Mouse (Mus musculus) gonadal fat pad, adult 2 months (tissue): ENCODE results near the gene Olfr24. TPM values are rescaled to one million over a fixed set of nuclear protein-coding genes. Genes with fewer than 3 reads are reported as not detected.
"Not testable (repeated sequence)": the region's sequence is repeated elsewhere in the genome, so short reads cannot be mapped to it uniquely, and the experiment has no call there.

Experiments used
- DNase-seq: peaks from one replicate; pipeline ENCODE4 v3.0.0-alpha.2; 2012; ENCODE audit warnings: low read depth
- polyA plus RNA-seq: library from polyadenylated mRNA; depleted of rRNA; stranded (reverse); fragments of >200 nt; gene quantifications from 2 replicates; pipeline ENCODE4 v1.2.3, GENCODE M21; 2012; rRNA removed

Olfr24 gene
- polyA plus RNA-seq = not detected in 2 replicates

DNA sequence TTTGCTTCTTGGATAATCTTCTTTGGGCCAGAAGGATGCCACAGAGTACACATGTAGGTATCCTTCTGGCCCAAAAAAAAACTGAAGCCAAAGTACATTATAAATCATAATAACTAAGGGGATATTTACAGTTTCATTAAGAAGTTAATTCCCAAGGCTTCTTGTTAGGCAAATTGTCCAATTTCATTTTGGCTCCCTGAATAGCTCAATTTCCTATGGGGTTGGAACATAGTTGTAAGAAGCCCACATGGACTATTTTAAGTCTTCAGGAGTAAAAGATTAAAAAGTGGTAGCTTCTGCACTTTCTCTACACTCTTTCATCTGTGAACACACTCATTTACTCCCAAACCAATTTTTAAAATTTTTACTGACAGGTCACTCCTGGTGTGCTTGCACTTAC, at the start of gene Olfr24:
Olfr24 (minus strand) TSS at position 101 of the 400 bp plus-strand sequence.
- DNase-seq = no peak

DNA sequence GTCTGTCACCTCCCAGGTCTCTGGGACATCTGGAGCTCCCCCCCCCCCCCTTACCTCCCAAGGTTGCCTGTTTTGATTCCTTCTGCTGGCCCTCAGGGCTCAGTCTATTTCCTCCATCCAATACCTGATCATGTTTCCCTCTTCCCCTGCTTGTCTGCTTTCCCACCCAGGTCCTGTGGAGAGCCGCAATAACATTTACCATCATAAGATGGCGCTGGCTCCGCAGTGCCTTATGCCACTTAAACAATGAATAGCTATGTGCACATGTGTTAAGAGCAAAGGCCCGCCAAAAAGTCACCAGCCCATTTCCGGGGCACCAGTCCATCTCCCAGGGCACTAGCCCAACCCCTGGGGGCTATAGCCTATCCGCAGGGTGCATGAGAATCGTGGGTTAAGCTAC, 21.5 kb upstream of the Olfr24 start:
- DNase-seq = no peak

DNA sequence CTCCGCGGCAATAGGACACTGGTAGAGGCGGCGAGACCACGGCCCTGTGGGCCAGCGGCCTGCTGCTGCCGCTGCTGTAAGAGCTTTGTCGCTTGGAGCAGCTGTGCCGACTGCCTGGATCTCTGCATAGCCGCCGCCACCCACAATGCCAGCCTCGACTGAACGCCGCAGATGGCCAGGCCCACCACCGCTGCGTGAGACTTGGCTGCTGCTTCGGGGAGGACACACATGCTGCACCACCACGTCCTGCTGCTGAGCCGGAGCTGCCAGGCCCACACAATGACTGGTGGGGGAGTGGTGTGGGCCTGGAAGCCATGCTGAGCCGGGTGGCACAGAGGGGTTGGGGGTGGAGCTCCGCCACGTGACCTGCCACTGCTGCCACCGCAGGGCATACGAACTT, 15.7 kb upstream of the Olfr24 start:
- no peak for DNase-seq

DNA sequence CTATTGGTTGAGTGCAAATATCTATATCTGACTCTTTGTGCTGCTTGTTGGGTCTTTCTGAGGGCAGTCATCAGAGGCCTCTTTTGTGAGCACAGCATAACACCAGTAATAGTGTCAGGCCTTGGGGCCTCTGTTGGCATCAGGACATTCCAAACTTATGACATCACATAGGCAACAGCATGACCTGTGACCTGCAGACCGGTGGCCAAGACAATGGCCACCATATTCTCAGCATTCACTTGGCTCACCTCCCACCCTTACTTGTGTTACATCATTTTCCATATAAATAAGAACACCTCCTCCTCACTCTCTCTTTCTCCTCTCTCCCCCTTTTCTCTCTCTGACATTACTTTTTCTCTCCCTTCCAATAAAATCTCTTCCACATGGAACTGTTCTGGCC, 15.2 kb upstream of the Olfr24 start:
- no peak for DNase-seq

DNA sequence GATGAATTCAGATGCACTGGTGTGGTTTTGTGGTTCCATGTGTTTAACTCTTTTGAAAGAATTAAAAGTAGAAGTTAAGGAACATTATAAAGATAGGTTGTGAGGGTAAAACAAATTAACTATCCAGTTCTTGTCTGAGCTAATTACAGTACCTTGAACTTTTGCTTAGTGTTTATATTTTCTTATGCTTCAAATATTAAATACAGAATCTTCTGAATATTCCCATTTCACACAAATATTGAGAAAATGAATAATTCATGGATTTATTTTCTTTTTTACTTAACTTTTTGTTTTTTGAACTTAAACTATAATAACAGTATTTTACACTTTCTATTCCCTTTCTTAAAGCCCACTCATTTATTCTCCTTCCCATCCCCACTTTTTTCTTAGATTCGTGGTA, 8.2 kb downstream of the Olfr24 start:
- no peak for DNase-seq

DNA sequence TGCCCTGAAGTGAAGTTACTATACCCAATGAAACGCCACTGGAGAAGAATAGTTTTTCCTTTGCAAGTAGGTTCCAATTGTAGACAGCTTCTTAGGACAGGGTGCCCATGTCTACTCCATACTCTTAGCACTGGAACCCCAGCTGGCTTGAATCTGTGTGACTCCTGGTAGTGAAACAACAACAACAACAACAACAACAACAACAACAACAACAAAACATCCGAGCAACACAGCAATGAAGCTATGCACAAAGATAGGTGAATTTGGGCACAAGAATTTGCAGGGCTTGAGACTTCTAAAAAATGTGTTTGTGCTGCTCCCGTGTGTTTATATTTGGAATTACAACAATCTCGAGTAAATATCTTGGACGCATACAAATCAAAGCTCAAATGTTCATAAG, 19.2 kb downstream of the Olfr24 start:
- no peak for DNase-seq

DNA sequence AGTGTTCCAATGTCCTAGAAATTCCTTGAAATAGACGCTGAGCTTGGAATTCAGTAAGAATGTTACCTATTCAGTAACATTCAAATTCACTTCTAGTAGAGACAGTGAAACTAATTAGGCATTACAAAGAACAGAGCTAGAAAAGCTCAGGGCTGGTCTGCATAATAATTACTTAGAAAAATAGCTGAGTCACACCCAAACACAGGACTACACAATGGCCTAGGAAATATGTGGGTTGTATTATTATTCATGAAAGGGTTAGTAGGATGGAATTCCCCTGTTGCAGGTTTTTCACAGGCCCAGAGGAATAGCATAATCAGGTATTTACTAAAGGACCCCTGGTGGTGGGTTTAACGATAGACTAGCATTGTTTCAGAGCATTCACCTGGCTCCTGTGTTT, 29.6 kb downstream of the Olfr24 start:
- DNase-seq = not testable (repeated sequence)

DNA sequence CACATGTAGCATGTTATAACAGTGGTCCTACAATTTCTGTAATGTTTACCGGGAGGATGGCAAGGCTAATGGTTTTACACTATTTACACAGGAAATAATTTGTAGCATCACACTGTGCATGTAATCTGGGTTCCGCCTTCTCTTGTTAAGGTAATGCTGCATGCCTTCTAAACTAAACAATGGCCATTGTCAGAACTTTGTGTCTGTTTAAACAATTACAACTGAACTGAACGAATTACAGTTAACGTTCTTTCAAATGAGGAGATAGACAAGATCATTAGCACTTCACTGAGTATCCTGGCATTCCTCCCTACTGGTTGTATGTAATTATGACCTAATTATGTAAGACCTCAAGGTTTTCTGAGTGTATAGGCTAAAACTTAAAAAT, 41.1 kb downstream of the Olfr24 start:
- no peak for DNase-seq

DNA sequence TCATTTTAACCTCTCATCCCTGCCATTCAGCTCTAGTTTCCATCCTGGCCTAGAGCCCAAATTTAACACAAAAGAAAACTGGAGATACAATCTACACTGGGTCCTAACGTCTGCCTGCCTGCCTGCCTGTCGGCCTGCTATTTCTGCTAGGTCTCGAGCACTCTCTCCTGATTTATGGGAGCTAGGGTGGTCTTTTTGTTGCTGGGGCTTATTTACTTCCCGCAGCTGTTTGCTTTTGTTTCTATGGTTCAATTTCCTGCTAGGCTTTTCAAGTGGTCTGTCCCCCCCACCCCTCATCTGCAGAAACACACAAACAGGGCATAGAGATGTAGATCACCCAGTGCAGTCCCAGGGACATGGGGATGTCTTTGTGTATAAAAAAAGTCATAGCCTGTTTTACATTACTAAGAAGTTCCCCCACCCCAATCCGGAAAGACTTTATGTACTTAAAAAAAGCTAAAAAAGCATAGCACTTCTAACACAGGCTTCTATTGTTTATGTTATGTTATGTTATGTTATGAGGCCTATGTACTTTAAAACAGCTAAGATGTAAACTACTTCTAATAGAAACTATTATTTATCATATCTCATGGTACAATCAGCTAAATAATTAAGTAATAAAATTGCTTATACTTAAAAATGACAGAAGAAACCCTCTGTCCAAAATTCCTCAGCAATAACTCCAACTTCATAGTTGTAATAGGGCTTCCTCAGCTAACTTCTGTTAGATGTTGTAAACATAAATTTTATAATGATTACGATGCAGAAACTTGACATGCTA, 41.7 kb downstream of the Olfr24 start:
- no peak for DNase-seq

DNA sequence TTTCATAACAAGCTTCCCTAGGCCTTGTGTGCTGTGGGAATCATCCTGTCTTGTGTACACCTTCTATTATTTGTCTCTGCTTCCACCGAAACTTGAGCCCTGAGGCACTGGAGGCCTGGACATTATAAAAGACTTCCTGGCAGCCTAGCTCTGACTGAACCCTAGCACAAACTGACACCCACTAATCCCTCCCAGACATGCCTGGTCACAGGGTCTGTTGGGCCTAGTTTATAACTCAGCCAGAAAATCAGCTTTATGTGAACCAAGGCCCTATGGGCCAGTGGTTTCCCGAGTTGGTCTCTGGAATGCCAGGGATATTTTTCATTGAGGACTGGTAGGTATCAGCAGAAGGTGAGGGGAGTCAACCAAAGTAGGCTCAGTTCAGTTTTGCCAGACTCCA, 42.8 kb downstream of the Olfr24 start:
- DNase-seq = no peak

DNA sequence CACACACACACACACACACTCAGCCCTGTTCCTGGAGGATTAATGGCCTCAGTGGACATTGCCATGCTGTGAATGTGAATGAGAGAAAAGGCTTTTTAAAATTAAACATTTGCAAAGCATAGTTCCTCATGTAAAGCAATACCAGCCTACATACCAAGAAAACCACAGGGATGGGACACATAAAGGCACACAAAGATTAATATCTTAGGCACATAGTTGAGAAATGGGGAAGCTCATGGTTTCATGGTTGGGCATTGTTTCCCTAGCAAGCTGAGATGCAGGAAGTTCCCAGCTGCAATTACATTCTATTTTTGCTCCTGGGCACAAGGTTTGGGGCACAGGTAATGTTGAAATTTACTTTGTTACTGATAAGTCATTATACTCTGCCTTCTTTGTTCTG, 58.2 kb downstream of the Olfr24 start:
- DNase-seq = no peak

Other genes with a start within 250 kb of the Olfr24 start
- 1.7 and 2.8 TPM in 2 replicates for gene Muc16, start 89.5 kb downstream of the Olfr24 start, polyA plus RNA-seq
- not detected in 2 replicates for gene Olfr828, start 55.5 kb upstream of the Olfr24 start, polyA plus RNA-seq
- not detected in 2 replicates for gene Olfr829, start 90.9 kb upstream of the Olfr24 start, polyA plus RNA-seq
- gene Olfr830, start 110.7 kb upstream of the Olfr24 start, polyA plus RNA-seq = not detected in 2 replicates
- not detected in 2 replicates for gene Olfr832, start 173.1 kb upstream of the Olfr24 start, polyA plus RNA-seq
- not detected in 2 replicates for gene Olfr834, start 224.0 kb upstream of the Olfr24 start, polyA plus RNA-seq